Mouse (Mus musculus) CD4-positive, CD25-positive, alpha-beta regulatory T cell, adult 2 months (primary cell): Measurements from ENCODE around the gene Ptpn18.
"Not testable (repeated sequence)": the region's sequence is repeated elsewhere in the genome, so short reads cannot be mapped to it uniquely, and the experiment has no call there.

ENCODE experiments used
- DNase-seq: peaks from one replicate; pipeline ENCODE4 v3.0.0-alpha.2; 2012; ENCODE audit warnings: low read depth, low spot score

The Ptpn18 gene

DNA sequence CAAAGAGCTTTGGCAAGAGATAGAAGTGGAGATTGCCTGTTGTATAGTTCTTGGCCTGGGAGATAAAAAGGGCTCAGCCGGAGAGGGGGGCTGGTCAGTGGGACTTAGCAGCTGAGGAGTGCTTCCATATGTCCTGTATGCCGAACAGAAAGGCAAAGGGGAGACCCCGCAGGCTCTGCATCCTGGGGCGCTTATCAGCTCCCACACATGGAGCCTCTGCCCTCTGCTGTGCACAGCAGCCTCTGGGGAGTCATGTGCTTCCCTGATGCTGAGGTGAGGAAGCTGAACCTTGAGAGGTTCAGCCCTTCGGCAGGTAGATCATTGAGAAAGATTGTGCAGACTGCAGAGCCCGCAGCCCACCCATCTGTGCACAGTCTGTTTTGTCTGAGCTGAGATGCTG lies 57.7 kb downstream of the Ptpn18 start:
- DNase-seq, result not testable (repeated sequence)

DNA sequence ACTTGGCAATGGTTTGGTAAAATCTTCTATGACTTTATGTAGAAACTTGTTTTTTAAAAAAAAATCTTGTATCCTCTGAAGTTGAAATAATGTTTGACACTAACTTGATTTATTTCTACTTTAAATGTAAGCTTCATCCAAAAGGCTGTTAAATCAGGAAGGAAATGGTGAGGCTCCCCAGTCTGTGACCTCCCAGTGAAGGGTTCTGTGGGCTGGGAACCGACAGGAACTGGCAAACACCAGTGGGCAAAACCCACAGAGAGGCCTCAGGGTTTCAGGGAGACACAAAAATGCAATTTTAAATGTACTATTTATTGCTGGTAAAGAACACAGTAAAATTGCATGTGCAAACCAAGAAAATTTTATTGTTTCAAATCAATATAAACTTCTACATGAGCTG lies 58.2 kb downstream of the Ptpn18 start:
- not testable (repeated sequence) for DNase-seq

DNA sequence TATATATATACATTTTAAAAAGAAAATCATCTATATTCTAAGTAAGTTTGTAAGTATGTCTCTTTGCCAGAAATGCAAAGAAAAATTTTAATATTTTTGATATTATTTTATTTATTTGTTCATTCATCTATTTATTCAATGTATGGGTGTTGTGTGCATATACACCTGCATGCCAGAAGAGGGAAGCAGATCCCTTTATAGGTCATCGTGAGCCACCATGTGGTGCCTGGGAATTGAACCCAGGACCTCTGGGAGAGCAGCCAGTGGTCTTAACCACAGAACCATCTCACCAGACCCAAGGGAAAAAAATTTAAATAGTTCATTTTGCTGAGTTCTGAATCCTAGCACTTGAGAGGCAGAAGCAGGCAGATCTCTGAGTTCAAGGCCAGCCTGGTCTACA lies 58.7 kb downstream of the Ptpn18 start:
- DNase-seq, result no peak

DNA sequence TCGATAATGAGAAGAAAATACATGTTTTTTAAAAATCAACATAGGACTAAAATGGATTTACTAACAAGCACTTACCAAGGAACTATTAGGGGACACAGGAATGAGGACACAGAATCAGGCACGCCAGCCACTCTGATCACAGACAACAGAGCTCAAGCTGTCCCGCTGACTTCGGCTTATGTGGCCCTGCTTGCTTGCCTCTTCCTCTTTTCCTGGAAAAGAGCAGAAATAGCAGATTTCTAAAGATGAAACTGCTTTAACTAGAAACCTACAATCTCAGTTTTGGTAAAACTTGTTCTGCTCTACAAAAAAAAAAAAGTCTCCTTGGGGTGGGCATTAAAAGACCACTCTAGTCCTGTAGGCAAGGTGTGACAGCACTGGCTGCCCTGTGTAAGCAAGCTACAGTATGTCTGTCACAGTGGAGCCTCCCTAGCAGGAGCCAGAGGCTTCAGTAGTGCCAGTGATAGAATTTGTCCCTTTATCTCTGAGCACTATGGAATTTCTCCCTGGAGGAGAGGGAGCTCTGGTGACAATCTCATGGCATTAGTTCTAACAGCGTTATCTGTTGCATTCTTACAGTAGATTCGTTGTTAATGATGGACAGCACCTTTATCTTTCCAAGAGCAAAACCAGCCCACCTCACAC lies 62.8 kb downstream of the Ptpn18 start:
- DNase-seq, result no peak

DNA sequence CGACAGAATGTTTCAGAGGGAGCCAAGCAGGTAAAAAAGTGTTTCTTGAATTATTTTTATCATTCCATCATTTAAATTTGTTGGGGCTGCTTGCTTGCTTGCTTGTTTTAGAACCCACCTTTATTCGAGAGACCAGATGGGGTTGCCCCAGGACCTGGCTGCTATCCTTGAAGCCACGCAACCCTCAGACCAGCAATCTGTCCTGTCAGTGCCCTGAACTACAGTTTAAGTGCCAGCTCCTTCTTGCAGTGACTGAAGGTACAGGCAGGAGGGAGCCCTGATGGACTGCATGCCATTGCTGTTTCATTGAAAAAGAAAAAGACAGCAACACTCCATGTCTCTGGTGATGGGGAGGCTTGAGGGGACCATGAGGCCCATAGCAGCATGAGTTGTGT lies 63.3 kb downstream of the Ptpn18 start:
- DNase-seq, result no peak

DNA sequence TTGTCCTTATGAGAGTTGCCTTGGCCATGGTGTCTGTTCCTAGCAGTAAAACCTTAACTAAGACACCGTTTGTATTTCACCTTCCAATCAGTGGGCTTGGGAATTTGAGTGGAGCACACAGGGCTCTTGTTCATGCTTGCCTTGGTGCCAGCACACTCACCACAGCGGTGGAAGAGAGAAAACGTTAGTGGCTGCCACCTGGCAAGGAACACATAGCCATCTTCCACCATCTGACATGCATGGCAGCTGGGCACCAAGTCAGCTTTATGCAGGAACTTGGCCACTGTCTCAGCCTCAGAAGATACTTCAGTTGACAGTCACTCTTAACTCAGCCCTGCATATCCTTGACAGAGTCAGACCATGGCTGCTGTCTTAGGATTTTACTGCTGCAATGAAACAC lies 64.1 kb downstream of the Ptpn18 start:
- no peak for DNase-seq
